Mouse (Mus musculus): Measurements from ENCODE around the gene Ttll12. TPM values are rescaled to one million over a fixed set of nuclear protein-coding genes. Genes with fewer than 3 reads are reported as not detected.

Ttll12 gene
- polyA plus RNA-seq, 1 experiment = 21.6 TPM

- no peak overlapping the region for H3K4me3 ChIP-seq (replicated peaks; ENCODE audit: extremely low read depth, low read depth, low read length)
- no peak for TF ChIP-seq CTCF (IDR thresholded peaks at IDR 0.05; ENCODE audit: insufficient read depth, low read length)
- no peak for TF ChIP-seq POLR2A (IDR thresholded peaks at IDR 0.05; ENCODE audit: borderline replicate concordance, extremely low read depth, low read depth, low read length)
- H3K4me1 ChIP-seq (ENCODE audit: control insufficient read depth, insufficient read depth, low read length) = peaks cover 6% of the 10 kb centered on the region
- no peak for DNase-seq
These were observed 41.1 kb downstream of the Ttll12 start for GRCm38 (mm10) chr15:83553831-83554230.

DNA sequence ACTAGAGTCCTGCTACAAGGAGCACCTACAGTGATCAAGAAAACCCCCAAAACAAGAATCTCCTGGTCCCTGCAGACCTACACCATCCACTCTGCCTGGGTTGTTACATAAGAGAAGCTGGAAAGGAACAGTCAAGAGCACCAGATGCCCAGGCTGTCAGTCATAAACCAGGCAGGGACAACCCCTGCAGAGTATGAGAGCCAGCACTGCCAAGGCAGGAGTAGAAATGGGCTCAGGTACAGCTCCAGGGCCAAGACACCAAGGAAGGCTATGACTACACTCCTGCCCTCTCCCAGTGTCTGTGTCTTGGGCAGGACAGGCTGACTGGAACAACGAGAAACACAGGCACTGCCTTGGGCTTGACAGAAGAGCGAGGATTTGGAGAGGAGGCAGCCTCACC, 44.8 kb downstream of the Ttll12 start:
- 68% methylated on average over 2 of the region's 2 CpGs for WGBS
- Histone ChIP-seq H3K4me1 (ENCODE audit: control insufficient read depth, insufficient read depth, low read length) (peaks cover 3% of the 10 kb centered on the region), H3K4me3 (replicated peaks; ENCODE audit: extremely low read depth, low read depth, low read length) (no peak overlapping the region)
- DNase-seq = no peak
- no peak for TF ChIP-seq POLR2A (IDR thresholded peaks at IDR 0.05; ENCODE audit: borderline replicate concordance, extremely low read depth, low read depth, low read length)
- TF ChIP-seq CTCF (IDR thresholded peaks at IDR 0.05; ENCODE audit: insufficient read depth, low read length) = no peak

DNA sequence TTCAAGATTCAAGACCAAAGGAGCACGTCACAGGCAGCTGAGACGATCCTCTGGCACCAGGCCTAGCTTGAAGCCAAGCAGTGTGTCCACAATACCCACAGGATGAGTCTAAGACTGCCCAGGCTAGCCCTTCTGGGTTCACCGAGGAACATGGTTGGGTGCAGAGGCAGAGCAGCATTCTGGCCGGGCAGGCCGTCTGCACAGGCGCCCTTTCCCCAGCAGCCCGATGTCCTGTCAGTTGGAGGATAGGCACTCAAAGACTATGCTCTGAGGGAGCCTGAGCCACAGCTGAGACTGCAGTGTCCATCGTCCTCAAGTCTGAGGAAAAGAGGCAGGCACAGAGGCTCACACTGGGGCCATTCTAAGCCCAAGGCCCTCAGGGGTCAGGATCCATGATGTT, 47.8 kb downstream of the Ttll12 start:
- Histone ChIP-seq H3K4me3 (replicated peaks; ENCODE audit: extremely low read depth, low read depth, low read length) (no peak overlapping the region), H3K4me1 (ENCODE audit: control insufficient read depth, insufficient read depth, low read length) (no peaks in the 10 kb centered on the region; the same call in 1 of the 2 replicates)
- TF ChIP-seq CTCF (IDR thresholded peaks at IDR 0.05; ENCODE audit: insufficient read depth, low read length) (no peak), POLR2A (IDR thresholded peaks at IDR 0.05; ENCODE audit: borderline replicate concordance, extremely low read depth, low read depth, low read length) (no peak)
- 86% methylated on average over 8 of the region's 8 CpGs for WGBS
- DNase-seq = no peak

- no peak overlapping the region for H3K4me3 ChIP-seq (replicated peaks; ENCODE audit: extremely low read depth, low read depth, low read length)
- 85% methylated on average over 7 of the region's 7 CpGs for WGBS
- DNase-seq = no peak
- H3K4me1 ChIP-seq (ENCODE audit: control insufficient read depth, insufficient read depth, low read length) = no peaks in the 10 kb centered on the region; the same call in 1 of the 2 replicates
- TF ChIP-seq CTCF (IDR thresholded peaks at IDR 0.05; ENCODE audit: insufficient read depth, low read length) = no peak
These were observed 48.9 kb downstream of the Ttll12 start for GRCm38 (mm10) chr15:83546029-83546428.

- TF ChIP-seq POLR2A (IDR thresholded peaks at IDR 0.05; ENCODE audit: borderline replicate concordance, extremely low read depth, low read depth, low read length) (no peak), CTCF (IDR thresholded peaks at IDR 0.05; ENCODE audit: insufficient read depth, low read length) (no peak)
- DNase-seq = no peak
- Histone ChIP-seq H3K4me3 (replicated peaks; ENCODE audit: extremely low read depth, low read depth, low read length) (no peak overlapping the region), H3K4me1 (ENCODE audit: control insufficient read depth, insufficient read depth, low read length) (peaks cover 9% of the 10 kb centered on the region)
- 72% methylated on average over 9 of the region's 9 CpGs for WGBS
These were observed 53.2 kb downstream of the Ttll12 start for GRCm38 (mm10) chr15:83541647-83542287.

GRCm38 (mm10) chr15:83539905-83540304, 55.1 kb downstream of the Ttll12 start:
- DNase-seq = peak; percentile 51
- 16% methylated on average over 4 of the region's 4 CpGs for WGBS
- peaks cover 20% of the 10 kb centered on the region for H3K4me1 ChIP-seq (ENCODE audit: control insufficient read depth, insufficient read depth, low read length)
- no peak overlapping the region for H3K4me3 ChIP-seq (replicated peaks; ENCODE audit: extremely low read depth, low read depth, low read length)
- no peak for TF ChIP-seq CTCF (IDR thresholded peaks at IDR 0.05; ENCODE audit: insufficient read depth, low read length)
- TF ChIP-seq POLR2A (IDR thresholded peaks at IDR 0.05; ENCODE audit: borderline replicate concordance, extremely low read depth, low read depth, low read length) = no peak

- TF ChIP-seq CTCF (IDR thresholded peaks at IDR 0.05; ENCODE audit: insufficient read depth, low read length) (no peak), POLR2A (IDR thresholded peaks at IDR 0.05; ENCODE audit: borderline replicate concordance, extremely low read depth, low read depth, low read length) (no peak)
- 93% methylated on average over 2 of the region's 2 CpGs for WGBS
- no peak for DNase-seq
- Histone ChIP-seq H3K4me3 (replicated peaks; ENCODE audit: extremely low read depth, low read depth, low read length) (no peak overlapping the region), H3K4me1 (ENCODE audit: control insufficient read depth, insufficient read depth, low read length) (peaks cover 24% of the 10 kb centered on the region)
These were observed 56.1 kb downstream of the Ttll12 start for GRCm38 (mm10) chr15:83538855-83539254.

DNA sequence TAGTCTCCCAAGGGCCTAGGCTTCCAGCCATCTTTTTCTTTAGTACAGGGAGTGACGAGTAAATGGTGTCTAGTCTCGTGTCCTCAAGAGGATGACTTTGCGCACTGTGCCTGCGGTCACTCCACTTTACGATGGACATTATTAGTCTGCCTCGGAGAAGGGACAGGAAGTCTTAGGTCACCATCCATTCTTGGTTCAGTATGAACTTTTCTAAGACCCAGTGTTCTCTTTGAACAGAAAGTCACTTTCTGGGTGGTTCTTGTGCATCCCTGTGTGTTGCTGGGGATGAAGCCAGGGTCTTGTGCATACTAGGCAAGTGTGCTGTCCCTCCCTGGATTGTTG, 59.1 kb downstream of the Ttll12 start:
- TF ChIP-seq CTCF (IDR thresholded peaks at IDR 0.05; ENCODE audit: insufficient read depth, low read length) (no peak), POLR2A (IDR thresholded peaks at IDR 0.05; ENCODE audit: borderline replicate concordance, extremely low read depth, low read depth, low read length) (no peak)
- Histone ChIP-seq H3K4me3 (replicated peaks; ENCODE audit: extremely low read depth, low read depth, low read length) (no peak overlapping the region), H3K4me1 (ENCODE audit: control insufficient read depth, insufficient read depth, low read length) (peaks cover 28% of the 10 kb centered on the region)
- WGBS = 48% methylated on average over 6 of the region's 6 CpGs
- no peak for DNase-seq

- DNase-seq = peak; percentile 41
- TF ChIP-seq CTCF (IDR thresholded peaks at IDR 0.05; ENCODE audit: insufficient read depth, low read length) = no peak
- no peak for TF ChIP-seq POLR2A (IDR thresholded peaks at IDR 0.05; ENCODE audit: borderline replicate concordance, extremely low read depth, low read depth, low read length)
- Histone ChIP-seq H3K4me1 (ENCODE audit: control insufficient read depth, insufficient read depth, low read length) (peaks cover 32% of the 10 kb centered on the region), H3K4me3 (replicated peaks; ENCODE audit: extremely low read depth, low read depth, low read length) (no peak overlapping the region)
- 39% methylated on average over 17 of the region's 17 CpGs for WGBS
These were observed 59.7 kb downstream of the Ttll12 start for GRCm38 (mm10) chr15:83534960-83535889.

DNA sequence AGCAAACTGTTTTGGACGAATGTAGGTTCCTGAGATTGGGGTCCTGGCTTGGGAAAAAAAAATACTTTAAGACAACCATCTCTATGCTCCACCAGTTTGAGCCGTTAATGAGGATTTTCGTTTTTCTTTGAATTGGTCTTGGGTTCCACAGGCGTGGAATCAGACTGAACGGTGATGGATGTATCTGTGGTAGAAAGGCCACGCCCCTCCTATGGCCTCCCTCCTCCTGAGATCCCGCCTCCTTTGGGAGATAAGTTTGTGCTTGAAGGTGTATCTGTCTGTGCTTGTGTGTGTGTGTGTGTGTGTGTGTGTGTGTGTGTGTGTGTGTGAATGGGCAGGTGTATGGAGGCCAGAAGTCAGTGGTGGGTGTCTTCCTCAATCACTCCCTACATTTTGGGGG, 62.4 kb downstream of the Ttll12 start:
- Histone ChIP-seq H3K4me3 (replicated peaks; ENCODE audit: extremely low read depth, low read depth, low read length) (no peak overlapping the region), H3K4me1 (ENCODE audit: control insufficient read depth, insufficient read depth, low read length) (peaks cover 39% of the 10 kb centered on the region)
- no peak for DNase-seq
- WGBS = 67% methylated on average over 7 of the region's 7 CpGs
- TF ChIP-seq CTCF (IDR thresholded peaks at IDR 0.05; ENCODE audit: insufficient read depth, low read length) (no peak), POLR2A (IDR thresholded peaks at IDR 0.05; ENCODE audit: borderline replicate concordance, extremely low read depth, low read depth, low read length) (no peak)

All from lung, adult 2 months (tissue).